10 mouse cellular contexts compared by ENCODE assay signal in genomic region chr11:74843435-74843714, GRCm38 (mm10). TPM values are rescaled to one million over a fixed set of nuclear protein-coding genes. Genes with fewer than 3 reads are reported as not detected.
DNase-seq lines count a peak whose midpoint lies in the region; ATAC-seq and TF ChIP-seq lines count a peak whose summit lies in the region.
"Had no signal": no experiment of that assay in that cellular context is flagged by ENCODE, and none has a peak within 500 bp of the region (broad histone marks: within the 10 kb centered on the region; RNA-seq: fewer than 3 reads in every experiment).

No protein-coding gene starts in this region.

- H3K4me2 ChIP-seq in heart, postnatal 0 days (ENCODE audit: low read depth, low read length): no peak overlapping the region
- no peak overlapping the region for H3K4me2 ChIP-seq in stomach, postnatal 0 days (replicated peaks; ENCODE audit: low read depth)
- H3K4me2 ChIP-seq: forebrain, embryonic 15.5 days; midbrain, embryonic 11.5 days had no signal

- H3K4me3 ChIP-seq in lung, adult 2 months (replicated peaks; ENCODE audit: extremely low read depth, low read depth, low read length): no peak overlapping the region
- H3K4me3 ChIP-seq in heart, postnatal 0 days (ENCODE audit: low read depth, low read length): no peak overlapping the region
- H3K4me3 ChIP-seq in stomach, postnatal 0 days (ENCODE audit: low read depth, low read length): no peak overlapping the region
- H3K4me3 ChIP-seq: forebrain, embryonic 15.5 days had no signal

- H3K9ac ChIP-seq in heart, postnatal 0 days (replicated peaks; ENCODE audit: low read depth, low read length): no peak overlapping the region
- H3K9ac ChIP-seq in stomach, postnatal 0 days (ENCODE audit: low read length): no peak overlapping the region
- H3K9ac ChIP-seq: forebrain, embryonic 15.5 days had no signal

- intact Hi-C loops in heart, postnatal 25 days (cut with DNase I): loop anchor here (5.0 kb wide), 1 partner anchor 206 kb away; no protein-coding TSS in a partner anchor

- no peak for TF ChIP-seq CTCF in lung, adult 2 months (IDR thresholded peaks at IDR 0.05; ENCODE audit: insufficient read depth, low read length)
- TF ChIP-seq CTCF in heart, postnatal 0 days (IDR thresholded peaks at IDR 0.05; ENCODE audit: low read depth): no peak
- TF ChIP-seq CTCF in stomach, postnatal 0 days (IDR thresholded peaks at IDR 0.05; ENCODE audit: low read depth): no peak

- no peak for TF ChIP-seq POLR2A in lung, adult 2 months (IDR thresholded peaks at IDR 0.05; ENCODE audit: borderline replicate concordance, extremely low read depth, low read depth, low read length)

- no peaks in the 10 kb centered on the region for H3K27me3 ChIP-seq in heart, postnatal 0 days (ENCODE audit: control insufficient read depth, insufficient read depth, low read length)
- H3K27me3 ChIP-seq in stomach, postnatal 0 days (ENCODE audit: control insufficient read depth, insufficient read depth, low read length): no peaks in the 10 kb centered on the region
- H3K27me3 ChIP-seq: forebrain, embryonic 15.5 days had no signal

- no peak for ATAC-seq in heart, postnatal 0 days (ENCODE audit: insufficient read depth, low read depth)
- no peak for ATAC-seq in stomach, postnatal 0 days (ENCODE audit: low FRiP score, low TSS enrichment)
- ATAC-seq: forebrain, embryonic 15.5 days had no signal

- WGBS in lung, adult 2 months: 46% methylated on average over 2 of the region's 2 CpGs
- WGBS in heart, postnatal 0 days: 55% methylated on average over 2 of the region's 2 CpGs
- WGBS in stomach, postnatal 0 days: 48% methylated on average over 2 of the region's 2 CpGs

- H3K36me3 ChIP-seq in heart, postnatal 0 days (replicated peaks; ENCODE audit: control insufficient read depth, insufficient read depth, low read length): peaks cover 18% of the 10 kb centered on the region
- 0 out of 2 replicates have a peak, but pooled peaks cover 6% of the 10 kb centered on the region for H3K36me3 ChIP-seq in stomach, postnatal 0 days (ENCODE audit: control insufficient read depth, insufficient read depth, low read length)

- H3K4me1 ChIP-seq in lung, adult 2 months (ENCODE audit: control insufficient read depth, insufficient read depth, low read length): peaks cover 2% of the 10 kb centered on the region
- H3K4me1 ChIP-seq in heart, postnatal 0 days (ENCODE audit: control insufficient read depth, insufficient read depth): peaks cover 36% of the 10 kb centered on the region
- H3K4me1 ChIP-seq in stomach, postnatal 0 days (replicated peaks; ENCODE audit: control insufficient read depth, insufficient read depth): no peaks in the 10 kb centered on the region; the same call in 1 of the 2 replicates

- peaks cover 3% of the 10 kb centered on the region; the same call in 1 of the 2 replicates for H3K9me3 ChIP-seq in heart, postnatal 0 days (replicated peaks; ENCODE audit: control insufficient read depth, low read length)
- H3K9me3 ChIP-seq in stomach, postnatal 0 days (ENCODE audit: control insufficient read depth, low read length): no peaks in the 10 kb centered on the region
- H3K9me3 ChIP-seq: forebrain, embryonic 15.5 days had no signal

- peak; percentile 97 for DNase-seq in heart, adult 11 months
- DNase-seq in heart, postnatal 25 days (ENCODE audit: low spot score): no peak
- peak; percentile 57 for DNase-seq in lung, postnatal 10 days
- no peak for DNase-seq in lung, adult 2 months
- DNase-seq in heart, postnatal 0 days (ENCODE audit: low spot score): no peak
- DNase-seq in stomach, postnatal 0 days (ENCODE audit: low spot score): peak; percentile 13
- no peak for DNase-seq in layer of hippocampus, adult 18-20 months (ENCODE audit: low spot score in 2 of 2)
- DNase-seq in embryo, embryonic 10 days (ENCODE audit: low spot score): no peak

- peak overlapping the region; percentile 35 for H3K27ac ChIP-seq in heart, postnatal 0 days (ENCODE audit: low read depth)
- 0 out of 2 replicates have a peak overlapping the region, but pooled peaks have one; percentile 24 for H3K27ac ChIP-seq in stomach, postnatal 0 days (replicated peaks)
- H3K27ac ChIP-seq: forebrain, embryonic 15.5 days had no signal

- TF ChIP-seq EP300 in heart, postnatal 0 days (IDR thresholded peaks at IDR 0.05; ENCODE audit: low read depth): no peak
- no peak for TF ChIP-seq EP300 in stomach, postnatal 0 days (optimal IDR thresholded peaks at IDR 0.05)

RNA-seq across cellular contexts. Expression of gene Mnt, which starts 12.7 kb away (rescaled TPM):
- total RNA-seq in heart, postnatal 25 days (2021): 10 to 100 TPM in 1 of 2 experiments, 1 to 10 TPM in 1; 9.8 to 10.6 TPM
- polyA plus RNA-seq in lung, adult 2 months (2012; rRNA removed): 21.3 and 22.2 TPM in 2 replicates
- total RNA-seq in heart, postnatal 0 days (2014; rRNA removed; ENCODE audit: low replicate concordance): 9.0 TPM in 2 replicates
- polyA plus RNA-seq in heart, postnatal 0 days (2015; fragmentation: Nextera tagmentation; extraction: Ambion mirVana): 1.8 and 2.3 TPM in 2 replicates
- polyA plus RNA-seq in stomach, postnatal 0 days (2015; fragmentation: Nextera tagmentation; extraction: Ambion mirVana): 2.5 and 2.6 TPM in 2 replicates
- 10 to 100 TPM; 33.5 to 36.5 TPM for total RNA-seq in layer of hippocampus, adult 18-20 months (2021)

RNA-seq across cellular contexts. Expression of gene Sgsm2, which starts 53.5 kb away (rescaled TPM):
- total RNA-seq in heart, postnatal 25 days (2021): 1 to 10 TPM; 4.8 to 6.7 TPM
- polyA plus RNA-seq in lung, adult 2 months (2012; rRNA removed): 19.3 and 22.1 TPM in 2 replicates
- total RNA-seq in heart, postnatal 0 days (2014; rRNA removed; ENCODE audit: low replicate concordance): 9.2 and 11.7 TPM in 2 replicates
- polyA plus RNA-seq in heart, postnatal 0 days (2015; fragmentation: Nextera tagmentation; extraction: Ambion mirVana): 2.3 and 2.5 TPM in 2 replicates
- polyA plus RNA-seq in stomach, postnatal 0 days (2015; fragmentation: Nextera tagmentation; extraction: Ambion mirVana): 3.4 and 4.1 TPM in 2 replicates
- 10 to 100 TPM; 93.3 to 97.4 TPM for total RNA-seq in layer of hippocampus, adult 18-20 months (2021)

RNA-seq across cellular contexts. Expression of gene Tsr1, which starts 54.5 kb away (rescaled TPM):
- total RNA-seq in heart, postnatal 25 days (2021): 10 to 100 TPM; 15.6 to 17.0 TPM
- 7.1 and 7.5 TPM in 2 replicates for polyA plus RNA-seq in lung, adult 2 months (2012; rRNA removed)
- total RNA-seq in heart, postnatal 0 days (2014; rRNA removed; ENCODE audit: low replicate concordance): 17.5 and 20.9 TPM in 2 replicates
- polyA plus RNA-seq in heart, postnatal 0 days (2015; fragmentation: Nextera tagmentation; extraction: Ambion mirVana): 11.2 and 13.3 TPM in 2 replicates
- polyA plus RNA-seq in stomach, postnatal 0 days (2015; fragmentation: Nextera tagmentation; extraction: Ambion mirVana): 22.3 and 22.5 TPM in 2 replicates
- 10 to 100 TPM; 30.3 to 33.4 TPM for total RNA-seq in layer of hippocampus, adult 18-20 months (2021)

Comparison
In these comparisons a context has a peak if more than half of its experiments do, and no peak if none do; other contexts are left out.
1. DNase-seq: peak in heart, adult 11 months (single experiment), lung, postnatal 10 days (single experiment) and stomach, postnatal 0 days (single experiment); none in heart, postnatal 25 days (single experiment), lung, adult 2 months (single experiment), heart, postnatal 0 days (single experiment), layer of hippocampus, adult 18-20 months (0 of 2) and embryo, embryonic 10 days (single experiment).